Mouse (Mus musculus): ENCODE measurements around the gene Tmem87b.

Tmem87b gene

GRCm38 (mm10) chr2:128820631-128821030 lies 2.7 kb downstream of the Tmem87b start:
- DNase-seq = no peak

GRCm38 (mm10) chr2:128823893-128824292 lies 6.0 kb downstream of the Tmem87b start:
- no peak for DNase-seq

- no peak for DNase-seq
Observed at GRCm38 (mm10) chr2:128827787-128828186, 9.9 kb downstream of the Tmem87b start.

- no peak for DNase-seq
Observed at GRCm38 (mm10) chr2:128832611-128833010, 14.7 kb downstream of the Tmem87b start.

- no peak for DNase-seq
Observed at GRCm38 (mm10) chr2:128833035-128833434, 15.1 kb downstream of the Tmem87b start.

- DNase-seq = no peak
Observed at GRCm38 (mm10) chr2:128833435-128833834, 15.5 kb downstream of the Tmem87b start.

- DNase-seq = no peak
Observed at GRCm38 (mm10) chr2:128837531-128837930, 19.6 kb downstream of the Tmem87b start.

DNA sequence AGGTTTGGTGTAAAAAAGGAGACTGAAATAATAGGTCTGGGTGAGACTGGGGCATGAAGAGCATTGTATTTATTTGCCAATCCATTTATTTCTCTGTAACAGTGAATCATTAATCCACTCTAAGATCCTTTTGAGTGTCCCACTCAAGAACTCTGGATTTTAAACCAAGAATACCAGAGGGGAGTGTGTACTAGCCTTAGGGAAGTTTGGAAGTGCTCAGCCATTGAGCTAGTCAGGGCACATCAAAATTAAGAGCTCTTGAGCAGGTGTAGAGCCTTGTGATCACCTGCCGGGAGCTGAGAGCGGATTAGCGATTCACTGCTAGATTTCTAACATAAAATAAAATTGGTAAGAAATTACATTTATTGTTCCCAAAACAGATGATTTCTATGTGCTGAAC lies 20.7 kb downstream of the Tmem87b start:
- no peak for DNase-seq

GRCm38 (mm10) chr2:128839501-128839900 lies 21.6 kb downstream of the Tmem87b start:
- DNase-seq = no peak

GRCm38 (mm10) chr2:128842437-128842836 lies 24.5 kb downstream of the Tmem87b start:
- DNase-seq = no peak

GRCm38 (mm10) chr2:128850036-128850435 lies 32.1 kb downstream of the Tmem87b start:
- DNase-seq = no peak

DNA sequence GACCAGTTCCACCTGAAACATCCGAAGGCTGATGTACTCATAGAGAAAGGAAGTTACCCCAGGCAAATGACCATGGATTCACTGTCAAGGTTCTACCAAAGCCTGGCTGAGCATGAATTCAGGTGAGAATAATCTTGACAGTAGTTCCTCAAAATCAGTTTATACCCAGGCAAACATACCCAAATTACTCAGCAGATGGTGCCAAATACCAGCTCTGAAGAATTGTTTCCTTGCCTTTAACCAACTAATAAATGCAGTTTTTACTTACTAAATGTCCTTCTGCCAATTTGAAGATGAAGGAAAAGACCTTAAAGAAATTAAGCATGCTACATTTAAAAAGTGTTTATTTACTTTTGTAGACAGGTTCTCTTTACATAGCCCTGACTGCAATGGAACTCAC lies 38.8 kb downstream of the Tmem87b start:
- no peak for DNase-seq

- DNase-seq = no peak
Observed at GRCm38 (mm10) chr2:128858962-128859361, 41.0 kb downstream of the Tmem87b start.

DNA sequence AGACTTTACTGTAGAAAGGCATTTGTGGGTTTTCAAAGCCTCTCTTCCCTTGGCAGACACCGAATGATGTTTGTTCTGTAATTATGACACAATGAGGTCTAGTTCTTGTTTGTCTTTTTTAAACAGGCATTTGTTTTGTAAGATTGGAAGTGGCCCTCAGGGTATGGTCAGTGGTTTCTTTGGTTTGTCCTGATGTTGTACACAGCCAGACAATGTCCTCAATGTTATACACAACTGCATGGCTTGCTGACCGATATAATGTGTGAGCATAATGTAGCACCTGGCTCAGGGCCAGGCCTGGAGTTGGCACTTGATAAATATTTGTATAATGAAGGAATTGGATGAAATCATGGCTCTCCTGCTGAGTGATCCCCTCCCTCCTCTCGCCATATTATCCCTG lies 41.9 kb downstream of the Tmem87b start:
- no peak for DNase-seq

DNA sequence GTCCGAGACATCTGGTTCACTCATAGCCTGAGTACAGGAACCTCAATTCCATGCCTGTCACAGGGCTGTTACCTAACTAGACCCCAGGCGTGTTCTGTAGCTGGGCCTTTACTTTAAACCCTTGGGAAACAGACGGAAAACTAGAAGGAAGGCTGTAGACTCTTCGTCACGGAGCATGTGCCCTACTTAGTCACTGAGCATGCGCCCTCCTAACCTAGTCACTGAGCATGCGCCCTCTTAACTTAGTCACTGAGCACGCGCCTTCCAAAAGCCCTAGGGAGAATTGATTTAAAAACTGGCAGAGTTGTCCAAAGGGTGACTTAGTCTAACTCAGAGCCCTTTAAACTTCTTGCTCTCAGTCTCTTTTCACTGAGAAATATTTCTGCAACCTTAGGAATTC lies 44.7 kb downstream of the Tmem87b start, which contains the start of gene Fbln7:
Fbln7 (plus strand) TSS at position 346 of the 400 bp plus-strand sequence.
- DNase-seq = no peak

- peak; percentile 20 for DNase-seq
Observed at GRCm38 (mm10) chr2:128863777-128864331, 45.9 kb downstream of the Tmem87b start.

- DNase-seq = no peak
Observed at GRCm38 (mm10) chr2:128865061-128865460, 47.1 kb downstream of the Tmem87b start.

DNA sequence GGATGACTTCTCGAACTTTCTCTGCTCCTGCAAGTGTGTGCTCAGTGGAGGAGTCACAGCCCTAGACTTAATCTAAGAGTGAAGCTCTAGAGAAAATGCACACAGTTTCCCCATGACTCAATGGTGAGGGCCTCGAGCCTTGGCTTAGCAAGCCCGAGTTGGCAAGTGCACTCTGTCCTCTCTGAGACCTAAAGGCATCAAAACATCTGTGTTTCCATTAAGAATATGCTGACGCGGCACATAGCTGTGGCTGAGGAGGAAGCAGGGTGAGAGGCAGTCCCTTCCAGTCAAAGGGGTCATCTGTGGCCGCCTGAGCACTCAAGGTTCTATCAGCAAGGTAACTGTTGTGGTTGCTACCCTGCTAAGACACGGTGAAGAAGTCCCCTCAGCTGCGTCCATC lies 53.7 kb downstream of the Tmem87b start:
- no peak for DNase-seq

- no peak for DNase-seq
Observed at GRCm38 (mm10) chr2:128872256-128872655, 54.3 kb downstream of the Tmem87b start.

- DNase-seq = no peak
Observed at GRCm38 (mm10) chr2:128875526-128875925, 57.6 kb downstream of the Tmem87b start.

DNA sequence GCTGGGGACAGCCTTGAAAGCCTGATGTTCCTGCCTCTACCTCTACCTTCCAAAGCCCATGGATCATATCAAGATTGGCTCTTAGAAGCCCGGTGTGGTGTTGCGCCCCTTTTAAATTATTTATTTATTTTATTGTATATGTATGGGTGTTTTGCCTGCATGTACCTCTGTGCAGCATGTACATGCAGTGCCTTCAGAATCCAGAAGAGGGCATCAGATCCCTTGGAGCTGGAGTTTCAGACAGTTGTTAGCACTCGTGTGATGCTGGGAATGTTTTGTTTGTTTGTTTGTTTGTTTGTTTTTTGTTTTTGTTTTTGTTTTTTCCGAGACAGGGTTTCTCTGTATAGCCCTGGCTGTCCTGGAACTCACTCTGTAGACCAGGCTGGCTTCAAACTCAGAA lies 63.3 kb downstream of the Tmem87b start:
- no peak for DNase-seq

- DNase-seq = no peak
Observed at GRCm38 (mm10) chr2:128885225-128885811, 67.4 kb downstream of the Tmem87b start.

DNA sequence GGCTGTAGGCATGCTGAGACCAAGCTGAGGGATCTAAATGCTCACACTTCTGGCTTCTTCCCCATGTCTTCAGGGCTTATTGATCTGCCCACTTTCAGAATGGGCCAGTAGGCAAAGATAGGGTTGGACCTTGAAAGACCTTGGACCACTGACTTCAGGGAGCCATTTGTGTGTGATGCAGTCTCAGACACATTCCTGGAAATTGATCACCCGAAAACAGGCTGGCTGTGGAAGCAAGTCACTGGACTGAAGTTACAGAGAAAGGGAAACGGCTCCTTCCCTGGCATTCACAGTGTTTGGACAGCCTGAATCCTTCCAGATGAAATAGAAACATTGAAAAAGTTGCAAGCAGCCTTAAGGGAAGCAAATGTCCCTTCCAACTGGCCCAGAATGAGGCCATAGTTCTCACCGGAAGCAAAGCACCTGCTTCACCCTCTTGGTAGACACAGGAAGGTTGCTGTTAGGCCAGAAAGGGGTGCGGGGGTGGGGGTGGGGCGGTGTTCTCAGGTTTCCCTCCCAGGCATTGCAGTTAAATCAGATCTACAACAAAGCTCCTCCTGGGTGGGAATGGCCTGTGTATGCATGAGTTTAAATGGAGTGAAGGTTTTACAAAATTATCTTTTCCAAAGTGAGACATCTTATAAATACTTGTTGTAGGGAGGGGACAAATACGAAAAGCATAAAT lies 70.1 kb downstream of the Tmem87b start:
- DNase-seq = no peak

GRCm38 (mm10) chr2:128890661-128891335 lies 72.9 kb downstream of the Tmem87b start:
- DNase-seq = no peak
